Mouse (Mus musculus) hindbrain, postnatal 0 days (tissue): ENCODE measurements around the gene Radil. TPM values are rescaled to one million over a fixed set of nuclear protein-coding genes. Genes with fewer than 3 reads are reported as not detected.

Source experiments
- ATAC-seq: fragments of 200-750 bp; cut with Nextera tagmentation; 2 replicates; pipeline ENCODE4 v1.8.0; 2017; ENCODE audit warnings: mild to moderate bottlenecking, moderate TSS enrichment, moderate library complexity
- DNase-seq: peaks from one replicate; pipeline ENCODE4 v3.0.0-alpha.2; 2015; ENCODE audit warnings: low spot score
- H3K27ac ChIP-seq: fragments of 300-500 bp; sonication (generic); 2 replicates; pipeline ENCODE4 v1.5.1; 2014; ENCODE audit warnings: mild to moderate bottlenecking
- H3K27me3 ChIP-seq: fragments of 300-500 bp; sonication (generic); 2 replicates; pipeline ENCODE4 v1.6.1; 2014; ENCODE audit warnings: low read length, mixed read lengths; ENCODE audit not compliant: insufficient read depth
- H3K36me3 ChIP-seq: fragments of 300-500 bp; sonication (generic); 2 replicates; pipeline ENCODE4 v1.6.1; 2014; ENCODE audit warnings: low read length, mixed read lengths; ENCODE audit not compliant: insufficient read depth
- H3K4me1 ChIP-seq: fragments of 300-500 bp; sonication (generic); 2 replicates; pipeline ENCODE4 v1.6.1; 2014; ENCODE audit warnings: antibody characterized with exemption, low read length, mixed read lengths; ENCODE audit not compliant: insufficient read depth
- H3K4me2 ChIP-seq: fragments of 300-500 bp; sonication (generic); 2 replicates; pipeline ENCODE4 v1.6.1; 2014; ENCODE audit warnings: low read depth, mild to moderate bottlenecking, low read length, moderate library complexity, mixed read lengths
- H3K4me3 ChIP-seq: fragments of 300-500 bp; sonication (generic); 2 replicates; pipeline ENCODE4 v1.5.1; 2014; ENCODE audit warnings: low read length
- H3K9ac ChIP-seq: fragments of 300-500 bp; sonication (generic); replicated peaks from 2 replicates; pipeline ENCODE4 v1.6.1; 2014; ENCODE audit warnings: mild to moderate bottlenecking, low read length, moderate library complexity, mixed read lengths
- H3K9me3 ChIP-seq: fragments of 300-500 bp; sonication (generic); 2 replicates; pipeline ENCODE4 v1.6.1; 2016; ENCODE audit warnings: low read length, mixed read lengths
- CTCF ChIP-seq: IDR thresholded peaks from 2 replicates; pipeline ENCODE4 v1.5.1; 2016; ENCODE audit warnings: antibody characterized with exemption, control low read depth, low read depth
- WGBS: fragments of 180-500 bp; shearing (Covaris S2); extraction: QIAGEN DNeasy Blood & Tissue Kit; methylation state at CpG from one replicate; pipeline ENCODE4 v1.1.7; 2014; 5-methylcytosine and 5-hydroxymethylcytosine counted together
- polyA plus RNA-seq: library from polyadenylated mRNA; unstranded; fragments of >200 nt; fragmentation: Nextera tagmentation; extraction: Ambion mirVana; gene quantifications from 2 replicates; pipeline ENCODE4 v1.2.1, GENCODE M21; 2015
- total RNA-seq: library from RNA; depleted of rRNA; stranded (reverse); fragments of >200 nt; gene quantifications from 2 replicates; pipeline ENCODE4 v1.2.3, GENCODE M21; 2014

Radil gene
- total and polyA plus RNA-seq, 2 experiments from 2014 or later: 11.9 to 17.7 TPM

GRCm38 (mm10) chr5:142521195-142521866 lies 29.6 kb downstream of the Radil start:
- no peaks in the 10 kb centered on the region for H3K36me3 ChIP-seq
- no peaks in the 10 kb centered on the region for H3K27me3 ChIP-seq
- no peaks in the 10 kb centered on the region for H3K9me3 ChIP-seq
- no peak for TF ChIP-seq CTCF
- no peak overlapping the region for H3K9ac ChIP-seq
- H3K4me3 ChIP-seq: no peak overlapping the region
- H3K4me1 ChIP-seq: peaks cover 7% of the 10 kb centered on the region; the same call in 1 of the 2 replicates
- no peak overlapping the region for H3K4me2 ChIP-seq
- no peak overlapping the region for H3K27ac ChIP-seq
- 87% methylated on average over 11 of the region's 11 CpGs for WGBS
- ATAC-seq (no peak), DNase-seq (no peak)

- DNase-seq: no peak
- Histone ChIP-seq H3K27me3 (no peaks in the 10 kb centered on the region), H3K36me3 (no peaks in the 10 kb centered on the region), H3K9ac (no peak overlapping the region), H3K9me3 (no peaks in the 10 kb centered on the region), H3K4me3 (no peak overlapping the region), H3K27ac (no peak overlapping the region), H3K4me2 (no peak overlapping the region), H3K4me1 (peaks cover 7% of the 10 kb centered on the region; the same call in 1 of the 2 replicates)
- 79% methylated on average over 4 of the region's 4 CpGs for WGBS
- no peak for TF ChIP-seq CTCF
- ATAC-seq: no peak
Observed at GRCm38 (mm10) chr5:142520360-142520759, 30.5 kb downstream of the Radil start.

GRCm38 (mm10) chr5:142518973-142519372 lies 31.9 kb downstream of the Radil start:
- no peak for ATAC-seq
- H3K4me1 ChIP-seq: peaks cover 7% of the 10 kb centered on the region; the same call in 1 of the 2 replicates
- no peaks in the 10 kb centered on the region for H3K36me3 ChIP-seq
- 63% methylated on average over 6 of the region's 6 CpGs for WGBS
- no peak overlapping the region for H3K4me3 ChIP-seq
- H3K27ac ChIP-seq: no peak overlapping the region
- H3K9ac ChIP-seq: no peak overlapping the region
- no peak overlapping the region for H3K4me2 ChIP-seq
- H3K27me3 ChIP-seq: no peaks in the 10 kb centered on the region
- no peaks in the 10 kb centered on the region for H3K9me3 ChIP-seq
- TF ChIP-seq CTCF: no peak
- DNase-seq: no peak

GRCm38 (mm10) chr5:142512112-142512511 lies 38.8 kb downstream of the Radil start:
- ATAC-seq (no peak), DNase-seq (no peak)
- no peak for TF ChIP-seq CTCF

GRCm38 (mm10) chr5:142510061-142510414 lies 40.9 kb downstream of the Radil start:
- peak; percentile 61 for ATAC-seq
- H3K4me3 ChIP-seq: no peak overlapping the region

More at GRCm38 (mm10) chr5:142512112-142512511, 38.8 kb downstream of the Radil start:
- no peak overlapping the region for H3K9ac ChIP-seq
- H3K36me3 ChIP-seq: no peaks in the 10 kb centered on the region
- no peak overlapping the region for H3K4me3 ChIP-seq
- 91% methylated on average over 4 of the region's 4 CpGs for WGBS
- no peaks in the 10 kb centered on the region for H3K9me3 ChIP-seq
- no peaks in the 10 kb centered on the region for H3K27me3 ChIP-seq
- peaks cover 21% of the 10 kb centered on the region for H3K4me1 ChIP-seq
- no peak overlapping the region for H3K27ac ChIP-seq
- no peak overlapping the region for H3K4me2 ChIP-seq

GRCm38 (mm10) chr5:142509141-142510060 lies 41.5 kb downstream of the Radil start:
- no peak for TF ChIP-seq CTCF
- Histone ChIP-seq H3K9ac (peak overlapping the region; percentile 54), H3K4me3 (peak overlapping the region; percentile 26), H3K4me1 (peaks cover 14% of the 10 kb centered on the region), H3K27ac (peak overlapping the region; percentile 93), H3K4me2 (peak overlapping the region; percentile 52), H3K36me3 (0 out of 2 replicates have a peak, but pooled peaks cover 3% of the 10 kb centered on the region), H3K9me3 (no peaks in the 10 kb centered on the region), H3K27me3 (no peaks in the 10 kb centered on the region)
- peak; percentile 50 for DNase-seq
- ATAC-seq: peak; percentile 71
- 6% methylated on average over 15 of the region's 15 CpGs for WGBS

More at GRCm38 (mm10) chr5:142510061-142510414, 40.9 kb downstream of the Radil start:
- Histone ChIP-seq H3K9ac (peak overlapping the region; percentile 54; the same call in 1 of the 2 replicates), H3K36me3 (0 out of 2 replicates have a peak, but pooled peaks cover 3% of the 10 kb centered on the region), H3K4me2 (peak overlapping the region; percentile 52; the same call in 1 of the 2 replicates), H3K9me3 (no peaks in the 10 kb centered on the region), H3K27ac (peak overlapping the region; percentile 93), H3K27me3 (no peaks in the 10 kb centered on the region), H3K4me1 (peaks cover 14% of the 10 kb centered on the region)
- no peak for TF ChIP-seq CTCF
- WGBS: 32% methylated on average over 7 of the region's 7 CpGs
- peak; percentile 45 for DNase-seq
